Mouse (Mus musculus) kidney, postnatal 10 days (tissue): Measurements from ENCODE around the gene 1810065E05Rik.

Source experiments
- DNase-seq: peaks from one replicate; pipeline ENCODE4 v3.0.0; 2021; ENCODE audit warnings: mixed read lengths

The 1810065E05Rik gene

GRCm38 (mm10) chr11:58420815-58421214 is at the start of gene 1810065E05Rik:
TSS of gene 1810065E05Rik (plus strand) at chr11:58421111.
- no peak for DNase-seq

- DNase-seq: no peak
Measured at GRCm38 (mm10) chr11:58377273-58377672, 43.6 kb upstream of the 1810065E05Rik start.

DNA sequence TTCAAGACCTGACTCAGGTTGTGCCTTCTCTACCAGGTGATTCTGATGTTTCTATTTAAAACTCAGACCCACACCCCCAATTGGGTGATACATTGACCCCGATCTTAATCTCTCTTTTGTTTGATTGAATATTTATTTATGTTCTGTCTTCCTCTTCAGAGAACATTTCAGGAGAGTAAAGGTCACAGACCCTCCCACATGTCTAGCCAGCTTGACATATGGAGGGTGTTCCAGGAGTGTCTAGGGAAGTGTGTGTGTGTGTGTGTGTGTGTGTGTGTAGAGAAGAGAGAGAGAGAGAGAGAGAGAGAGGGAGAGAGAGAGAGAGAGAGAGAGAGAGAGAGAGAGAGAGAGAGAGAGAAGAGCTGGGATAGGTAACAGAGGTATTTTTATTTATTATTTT is 43.2 kb upstream of the 1810065E05Rik start:
- DNase-seq: no peak

- no peak for DNase-seq
Measured at GRCm38 (mm10) chr11:58378763-58379278, 42.1 kb upstream of the 1810065E05Rik start, which contains the start of gene Lypd8. TSS of gene Lypd8 (plus strand) at chr11:58379043.

GRCm38 (mm10) chr11:58379516-58379915 is 41.4 kb upstream of the 1810065E05Rik start:
- no peak for DNase-seq

- no peak for DNase-seq
Measured at GRCm38 (mm10) chr11:58382471-58382870, 38.4 kb upstream of the 1810065E05Rik start.

- no peak for DNase-seq
Measured at GRCm38 (mm10) chr11:58399985-58400645, 20.8 kb upstream of the 1810065E05Rik start.

GRCm38 (mm10) chr11:58400655-58401054 is 20.3 kb upstream of the 1810065E05Rik start:
- DNase-seq: no peak

DNA sequence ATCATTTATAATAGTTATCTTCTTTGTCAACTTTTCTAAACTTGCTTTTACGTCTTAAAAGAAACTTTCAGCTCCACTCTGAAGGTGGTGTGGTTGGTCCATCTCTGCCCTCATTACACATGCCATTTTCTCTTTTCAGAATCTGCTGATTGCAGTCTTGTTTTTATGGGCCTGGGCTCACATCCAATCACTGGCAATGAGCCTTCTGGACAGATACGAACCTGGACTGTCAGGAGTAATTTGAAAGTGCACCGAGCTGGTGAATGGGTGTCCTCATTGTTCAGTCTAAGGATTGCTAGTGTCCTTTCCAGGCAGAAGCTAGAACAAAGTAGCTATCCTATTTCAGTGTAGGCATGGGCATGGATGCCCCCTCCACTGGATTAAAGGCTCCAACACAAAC is 12.8 kb upstream of the 1810065E05Rik start:
- no peak for DNase-seq

GRCm38 (mm10) chr11:58418336-58418735 is 2.6 kb upstream of the 1810065E05Rik start:
- no peak for DNase-seq

DNA sequence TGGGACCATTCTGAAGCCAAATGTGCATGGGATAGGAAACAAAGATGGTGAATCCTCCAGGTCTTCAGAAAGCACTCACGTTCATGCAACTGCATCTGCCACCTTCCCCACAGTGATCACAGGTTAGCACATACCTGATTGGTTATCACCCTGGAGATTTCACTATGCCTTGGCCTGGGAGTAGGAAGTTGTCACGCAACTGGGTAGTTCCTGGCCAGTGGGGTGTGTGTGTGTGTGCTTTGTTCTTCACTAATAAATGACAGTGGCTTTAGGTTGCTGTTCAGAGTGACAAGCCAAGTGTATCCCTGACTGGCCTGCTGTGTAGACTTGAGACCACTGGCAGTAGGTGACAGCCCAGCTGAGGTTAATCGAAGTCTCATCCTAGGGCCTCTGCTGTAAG is 11.3 kb downstream of the 1810065E05Rik start, which contains the start of gene Gm12253:
Gm12253 (plus strand) TSS at position 301 of the 400 bp plus-strand sequence.
- DNase-seq: no peak

DNA sequence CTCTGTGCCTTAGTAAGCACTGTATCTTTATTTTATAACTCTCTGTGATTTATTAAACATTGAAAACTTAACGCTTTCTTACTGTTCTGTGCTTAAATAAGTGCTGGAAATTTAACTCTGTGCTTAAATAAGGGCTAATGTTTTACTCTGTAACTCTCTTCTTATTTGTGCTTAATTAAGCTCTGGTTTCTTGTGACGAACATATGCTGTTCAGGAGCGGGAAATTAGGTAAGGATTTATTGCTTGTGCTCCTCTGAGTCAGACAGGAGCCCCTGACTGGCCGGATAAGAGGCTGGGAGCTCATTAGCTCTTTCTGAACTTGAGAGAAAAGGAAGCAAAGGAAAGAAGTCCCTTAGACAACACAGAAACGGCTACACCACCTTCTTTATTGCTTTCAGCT is 17.0 kb downstream of the 1810065E05Rik start:
- no peak for DNase-seq

GRCm38 (mm10) chr11:58452759-58453158 is 31.8 kb downstream of the 1810065E05Rik start, which contains the start of gene Lypd9:
TSS of gene Lypd9 (minus strand) at chr11:58452923.
- no peak for DNase-seq

- DNase-seq: no peak
Measured at GRCm38 (mm10) chr11:58453592-58453991, 32.7 kb downstream of the 1810065E05Rik start.

GRCm38 (mm10) chr11:58462170-58462569 is 41.3 kb downstream of the 1810065E05Rik start, which contains the start of gene Olfr30:
TSS of gene Olfr30 (minus strand) at chr11:58462270.
- no peak for DNase-seq
